Mouse (Mus musculus) liver, adult 2 months (tissue): ENCODE data around the gene Prss57. TPM values are rescaled to one million over a fixed set of nuclear protein-coding genes. Genes with fewer than 3 reads are reported as not detected.

Experiments
- DNase-seq: peaks from one replicate; pipeline ENCODE4 v3.0.0-alpha.2; 2011; ENCODE audit warnings: low read depth, low spot score; ENCODE audit errors: extremely low read depth
- H3K27ac ChIP-seq: fragments of 200-500 bp; replicated peaks from 2 replicates; pipeline ENCODE4 v1.5.1; 2012; ENCODE audit warnings: low read depth, mild to moderate bottlenecking, control low read depth, inconsistent platforms, low read length; ENCODE audit not compliant: insufficient read depth
- H3K27me3 ChIP-seq: fragments of 200-500 bp; 2 replicates; pipeline ENCODE4 v1.6.1; 2012; ENCODE audit warnings: mild to moderate bottlenecking, moderate library complexity, low read length, inconsistent platforms; ENCODE audit not compliant: control insufficient read depth, insufficient read depth
- H3K36me3 ChIP-seq: fragments of 200-500 bp; 2 replicates; pipeline ENCODE4 v1.6.1; 2012; ENCODE audit warnings: low read length, inconsistent platforms; ENCODE audit not compliant: control insufficient read depth, insufficient read depth
- H3K4me1 ChIP-seq: fragments of 200-500 bp; 2 replicates; pipeline ENCODE4 v1.6.1; 2011; ENCODE audit warnings: low read length; ENCODE audit not compliant: control insufficient read depth, insufficient read depth
- H3K4me3 ChIP-seq: fragments of 200-500 bp; 2 replicates; pipeline ENCODE4 v1.5.1; 2011; ENCODE audit warnings: low read depth, mild to moderate bottlenecking, control low read depth, low read length, moderate library complexity; ENCODE audit not compliant: insufficient read depth
- H3K79me2 ChIP-seq: fragments of 200-500 bp; 2 replicates; pipeline ENCODE4 v1.6.1; 2012; ENCODE audit warnings: inconsistent platforms, mild to moderate bottlenecking, low read length, moderate library complexity; ENCODE audit not compliant: control insufficient read depth, insufficient read depth
- H3K9ac ChIP-seq: fragments of 200-500 bp; 2 replicates; pipeline ENCODE4 v1.6.1; 2012; ENCODE audit warnings: low read depth, mild to moderate bottlenecking, control low read depth, inconsistent platforms, low read length
- CTCF ChIP-seq: fragments of 200-500 bp; IDR thresholded peaks from 2 replicates; pipeline ENCODE4 v1.5.1; 2011; ENCODE audit warnings: low read depth, low read length, control low read depth
- POLR2A ChIP-seq: fragments of 200-500 bp; IDR thresholded peaks from 2 replicates; pipeline ENCODE4 v1.6.1; 2011; ENCODE audit warnings: low read length, control low read depth; ENCODE audit not compliant: insufficient read depth; ENCODE audit errors: extremely low read depth
- WGBS: fragments of 180-500 bp; shearing (Covaris S2); methylation state at CpG from one replicate; pipeline ENCODE4 v1.1.7; 2018; 5-methylcytosine and 5-hydroxymethylcytosine counted together
- polyA plus RNA-seq: library from polyadenylated mRNA; depleted of rRNA; stranded (reverse); fragments of >200 nt; gene quantifications from 2 replicates; pipeline ENCODE4 v1.2.3, GENCODE M21; 2012
- total RNA-seq: library from RNA; depleted of rRNA; stranded (reverse); fragments of >200 nt; gene quantifications from 2 replicates; pipeline ENCODE4 v1.2.3, GENCODE M21; 2014

The Prss57 gene
- total and polyA plus RNA-seq, 2 experiments, result not detected

DNA sequence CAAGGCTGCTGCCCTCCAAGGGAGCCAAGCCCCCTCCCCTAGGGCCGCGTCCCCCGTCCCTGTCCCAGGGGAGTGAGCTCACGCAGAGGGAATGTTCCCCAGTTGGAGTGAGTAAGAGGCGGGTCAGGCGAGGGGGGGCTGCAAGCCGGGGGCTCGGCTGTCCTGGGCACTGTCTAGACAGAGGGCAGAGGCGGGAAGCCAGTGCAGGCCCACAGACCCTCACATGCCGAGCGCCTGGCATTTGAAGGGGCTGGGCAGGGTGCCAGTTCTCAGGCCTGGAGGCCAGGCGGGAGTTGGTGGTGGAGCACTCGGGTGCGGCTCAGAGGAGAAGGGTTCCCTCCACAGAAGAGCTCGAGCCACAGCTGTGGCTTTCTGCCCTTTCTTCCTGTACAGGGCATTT is 12.8 kb downstream of the Prss57 start:
- Histone ChIP-seq H3K4me3 (no peak overlapping the region), H3K9ac (no peak overlapping the region), H3K79me2 (no peaks in the 10 kb centered on the region), H3K27ac (no peak overlapping the region), H3K4me1 (no peaks in the 10 kb centered on the region; the same call in 1 of the 2 replicates), H3K36me3 (no peaks in the 10 kb centered on the region), H3K27me3 (no peaks in the 10 kb centered on the region)
- DNase-seq, result no peak
- 56% methylated on average over 15 of the region's 15 CpGs for WGBS
- TF ChIP-seq POLR2A (no peak), CTCF (no peak)

DNA sequence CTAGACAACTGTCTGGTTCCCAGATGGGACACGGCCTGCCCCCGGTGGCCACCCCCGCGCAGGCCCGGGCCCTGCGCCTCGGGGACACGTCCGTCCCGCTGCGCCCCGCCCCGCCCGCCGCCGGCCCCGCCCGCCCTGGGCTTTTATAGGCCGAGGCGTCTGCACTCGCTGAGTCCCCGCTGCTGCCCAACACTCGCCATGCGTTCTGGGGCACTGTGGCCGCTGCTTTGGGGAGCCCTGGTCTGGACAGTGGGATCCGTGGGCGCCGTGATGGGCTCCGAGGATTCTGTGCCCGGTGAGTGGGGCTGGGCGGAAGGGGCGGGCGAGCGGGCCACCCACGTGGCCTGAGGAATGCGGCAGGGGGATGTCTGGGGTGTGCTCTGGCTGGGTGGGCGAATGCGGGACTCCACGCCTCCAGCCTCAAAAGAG is 13.6 kb downstream of the Prss57 start, which contains the start of gene Fstl3:
Gene Fstl3 (plus strand): TSS at position 170 of the 429 bp plus-strand sequence.
- no peak for TF ChIP-seq CTCF
- TF ChIP-seq POLR2A, result no peak
- Histone ChIP-seq H3K27ac (no peak within 1 kb of the TSS), H3K36me3 (no peaks in the 10 kb centered on the region), H3K79me2 (no peaks in the 10 kb centered on the region), H3K9ac (0 out of 2 replicates have a peak within 1 kb of the TSS, but pooled peaks have one; percentile 7), H3K27me3 (no peaks in the 10 kb centered on the region), H3K4me3 (peak within 1 kb of the TSS; percentile 31; the same call in 1 of the 2 replicates), H3K4me1 (no peaks in the 10 kb centered on the region; the same call in 1 of the 2 replicates)
- WGBS, result 8% methylated on average over 39 of the region's 39 CpGs
- no peak for DNase-seq

DNA sequence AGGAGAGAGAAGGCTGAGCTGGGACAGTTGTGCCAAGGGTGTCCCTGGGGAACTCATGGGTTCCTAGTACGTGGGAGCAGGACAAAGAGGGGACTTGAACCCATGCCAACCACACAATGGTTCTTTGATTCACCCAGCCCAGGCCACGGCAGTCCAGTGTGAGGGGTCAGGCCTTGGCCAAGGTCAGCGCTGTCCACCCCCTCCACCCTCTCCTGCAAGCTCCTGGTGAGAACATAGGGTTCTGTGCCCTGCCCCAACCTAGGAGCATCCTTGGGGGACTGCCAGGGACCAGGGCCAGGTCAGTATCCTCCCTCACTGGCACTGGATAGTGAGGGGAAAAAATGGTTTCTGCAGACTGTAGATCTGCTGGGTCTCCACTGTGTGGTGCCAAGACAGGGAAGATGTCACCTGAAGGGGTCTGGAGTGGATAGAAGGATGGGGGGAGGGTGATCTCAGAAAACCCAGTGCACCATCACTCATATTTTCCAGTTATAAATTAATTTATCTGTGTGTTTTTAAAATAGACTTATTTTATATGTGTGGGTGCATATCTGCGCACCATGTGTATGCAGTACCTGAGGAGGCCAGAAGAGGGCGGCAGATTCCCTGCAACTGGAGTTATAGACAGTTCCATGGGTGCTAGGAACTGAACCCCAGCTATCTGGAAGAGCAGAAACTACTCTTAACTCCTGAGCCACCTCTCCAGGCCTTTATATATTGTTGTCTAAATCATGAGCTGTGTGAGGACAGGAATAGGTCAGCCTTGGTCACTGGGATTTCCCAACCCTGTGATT is 16.1 kb downstream of the Prss57 start:
- DNase-seq, result no peak
- no peaks in the 10 kb centered on the region for H3K79me2 ChIP-seq
- H3K4me3 ChIP-seq, result no peak overlapping the region
- no peak overlapping the region for H3K9ac ChIP-seq
- 63% methylated on average over 5 of the region's 5 CpGs for WGBS
- H3K27ac ChIP-seq, result no peak overlapping the region
- no peaks in the 10 kb centered on the region for H3K4me1 ChIP-seq
- no peaks in the 10 kb centered on the region for H3K36me3 ChIP-seq
- H3K27me3 ChIP-seq, result no peaks in the 10 kb centered on the region
- no peak; the same call in 1 of the 2 replicates for TF ChIP-seq CTCF
- TF ChIP-seq POLR2A, result no peak

DNA sequence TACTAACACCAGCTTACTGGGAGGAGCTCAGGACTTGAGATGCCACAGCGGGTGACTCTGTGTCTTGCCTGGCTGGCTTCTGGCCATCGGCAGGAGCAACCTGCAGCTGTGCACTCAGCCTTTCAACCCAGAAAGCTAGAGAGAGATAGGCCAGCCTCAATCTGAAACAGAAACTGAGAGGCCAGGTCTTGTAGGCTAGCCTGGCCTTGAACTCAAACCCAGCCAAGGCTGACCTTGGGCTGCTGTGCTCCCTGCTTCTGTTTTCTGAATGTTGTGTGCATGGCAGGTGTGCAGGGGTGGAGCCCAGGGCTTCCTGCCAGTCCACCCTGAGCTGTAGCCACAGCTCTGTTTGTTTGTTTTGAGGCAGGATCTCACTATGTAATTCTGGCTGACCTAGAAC is 17.6 kb downstream of the Prss57 start:
- 49% methylated on average over 2 of the region's 2 CpGs for WGBS
- Histone ChIP-seq H3K36me3 (no peaks in the 10 kb centered on the region), H3K9ac (no peak overlapping the region), H3K4me1 (no peaks in the 10 kb centered on the region), H3K27me3 (no peaks in the 10 kb centered on the region), H3K4me3 (no peak overlapping the region), H3K27ac (no peak overlapping the region), H3K79me2 (no peaks in the 10 kb centered on the region)
- peak; percentile 75 for DNase-seq
- TF ChIP-seq POLR2A, result no peak
- TF ChIP-seq CTCF, result no peak

DNA sequence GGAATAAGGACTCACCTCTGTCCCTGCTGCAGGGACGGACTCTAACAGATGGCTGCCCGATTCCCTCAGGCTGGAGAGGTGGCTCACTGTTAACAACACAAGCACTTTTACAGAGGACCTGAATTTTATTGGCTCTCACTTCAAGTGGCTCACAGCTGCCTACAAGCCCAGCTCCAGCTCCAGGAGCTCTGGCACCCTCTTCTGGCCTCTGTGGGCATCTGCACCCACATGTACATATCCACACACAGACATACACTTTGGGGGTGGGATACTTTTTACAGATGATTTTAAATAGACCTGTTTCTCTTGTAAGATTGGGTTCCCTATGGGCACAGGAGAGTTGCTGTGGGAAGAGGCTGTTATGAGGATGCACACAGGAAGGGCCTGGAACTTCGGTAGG is 18.4 kb downstream of the Prss57 start:
- no peaks in the 10 kb centered on the region for H3K27me3 ChIP-seq
- H3K27ac ChIP-seq, result no peak overlapping the region
- H3K4me1 ChIP-seq, result peaks cover 4% of the 10 kb centered on the region; the same call in 1 of the 2 replicates
- H3K36me3 ChIP-seq, result no peaks in the 10 kb centered on the region
- WGBS, result 97% methylated on average over 3 of the region's 3 CpGs
- H3K9ac ChIP-seq, result no peak overlapping the region
- H3K79me2 ChIP-seq, result no peaks in the 10 kb centered on the region
- no peak for DNase-seq
- TF ChIP-seq POLR2A, result no peak
- peak; percentile 28 for TF ChIP-seq CTCF
- no peak overlapping the region for H3K4me3 ChIP-seq

DNA sequence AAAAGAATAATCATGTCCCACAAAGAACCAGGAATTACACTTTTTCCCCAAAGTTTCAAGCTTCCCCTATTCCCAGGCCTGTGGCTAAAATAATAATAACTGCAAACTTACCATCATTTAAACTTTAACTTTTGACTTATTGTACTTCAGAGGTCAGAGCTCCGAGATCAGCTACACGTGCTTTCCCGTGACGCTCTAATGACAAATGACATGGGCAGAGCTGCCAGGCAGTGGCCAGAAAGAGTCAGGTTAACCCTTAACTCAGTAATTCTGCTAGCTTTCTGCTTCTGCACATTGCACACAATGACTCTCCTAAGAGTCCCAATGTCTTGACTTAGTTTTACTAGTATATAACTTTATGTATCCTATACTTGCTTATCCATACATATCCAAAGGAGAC is 21.4 kb downstream of the Prss57 start:
- peaks cover 12% of the 10 kb centered on the region for H3K79me2 ChIP-seq
- H3K36me3 ChIP-seq, result no peaks in the 10 kb centered on the region
- H3K27me3 ChIP-seq, result no peaks in the 10 kb centered on the region
- TF ChIP-seq POLR2A, result no peak
- TF ChIP-seq CTCF, result no peak
- WGBS, result 51% methylated on average over 4 of the region's 4 CpGs
- H3K27ac ChIP-seq, result no peak overlapping the region
- DNase-seq, result peak; percentile 39
- H3K4me3 ChIP-seq, result no peak overlapping the region
- no peak overlapping the region for H3K9ac ChIP-seq
- peaks cover 16% of the 10 kb centered on the region for H3K4me1 ChIP-seq
